Mouse (Mus musculus) hindbrain, embryonic 12.5 days (tissue): ENCODE data around the gene Slc7a14. TPM values are rescaled to one million over a fixed set of nuclear protein-coding genes. Genes with fewer than 3 reads are reported as not detected.
A peak's percentile ranks its signal among the peaks of the same experiment; 100 is the strongest.

Source experiments
- ATAC-seq: fragments of 200-750 bp; cut with Nextera tagmentation; 2 replicates; pipeline ENCODE4 v1.8.0; 2017; ENCODE audit warnings: moderate TSS enrichment; ENCODE audit not compliant: low FRiP score
- H3K27ac ChIP-seq: fragments of 300-500 bp; sonication (generic); 2 replicates; pipeline ENCODE4 v1.5.1; 2016; ENCODE audit warnings: mild to moderate bottlenecking
- H3K27me3 ChIP-seq: fragments of 300-500 bp; sonication (generic); 2 replicates; pipeline ENCODE4 v1.6.1; 2016; ENCODE audit warnings: mild to moderate bottlenecking
- H3K36me3 ChIP-seq: fragments of 300-500 bp; sonication (generic); 2 replicates; pipeline ENCODE4 v1.6.1; 2016; ENCODE audit warnings: mild to moderate bottlenecking
- H3K4me1 ChIP-seq: fragments of 300-500 bp; sonication (generic); 2 replicates; pipeline ENCODE4 v1.6.1; 2016
- H3K4me2 ChIP-seq: fragments of 300-500 bp; sonication (generic); replicated peaks from 2 replicates; pipeline ENCODE4 v1.6.1; 2016; ENCODE audit warnings: mild to moderate bottlenecking
- H3K4me3 ChIP-seq: fragments of 300-500 bp; sonication (generic); 2 replicates; pipeline ENCODE4 v1.5.1; 2016; ENCODE audit warnings: mild to moderate bottlenecking
- H3K9ac ChIP-seq: fragments of 300-500 bp; sonication (generic); 2 replicates; pipeline ENCODE4 v1.6.1; 2016; ENCODE audit warnings: mild to moderate bottlenecking, moderate library complexity
- H3K9me3 ChIP-seq: fragments of 300-500 bp; sonication (generic); replicated peaks from 2 replicates; pipeline ENCODE4 v1.6.1; 2016; ENCODE audit warnings: mild to moderate bottlenecking
- WGBS: fragments of 180-500 bp; shearing (Covaris S2); methylation state at CpG from one replicate; pipeline ENCODE4 v1.1.7; 2016; 5-methylcytosine and 5-hydroxymethylcytosine counted together
- polyA plus RNA-seq: library from polyadenylated mRNA; unstranded; fragments of >200 nt; fragmentation: Nextera tagmentation; extraction: Ambion mirVana; gene quantifications from 2 replicates; pipeline ENCODE4 v1.2.1, GENCODE M21; 2016

The Slc7a14 gene
- polyA plus RNA-seq, 1 experiment from 2014 or later: 2.0 TPM

GRCm38 (mm10) chr3:31223551-31223950 lies 86.6 kb downstream of the Slc7a14 start:
- Histone ChIP-seq H3K4me1 (peaks cover 6% of the 10 kb centered on the region; the same call in 1 of the 2 replicates), H3K9me3 (no peaks in the 10 kb centered on the region), H3K4me2 (no peak overlapping the region), H3K27me3 (no peaks in the 10 kb centered on the region), H3K9ac (no peak overlapping the region), H3K4me3 (no peak overlapping the region), H3K27ac (no peak overlapping the region), H3K36me3 (peaks cover 3% of the 10 kb centered on the region; the same call in 1 of the 2 replicates)
- no peak for ATAC-seq
- 96% methylated on average over 17 of the region's 17 CpGs for WGBS

- Histone ChIP-seq H3K27ac (no peak overlapping the region), H3K27me3 (no peaks in the 10 kb centered on the region), H3K4me3 (no peak overlapping the region), H3K9me3 (no peaks in the 10 kb centered on the region), H3K9ac (no peak overlapping the region), H3K4me1 (no peaks in the 10 kb centered on the region), H3K36me3 (peaks cover 3% of the 10 kb centered on the region; the same call in 1 of the 2 replicates), H3K4me2 (no peak overlapping the region)
- no peak for ATAC-seq
- 89% methylated on average over 4 of the region's 4 CpGs for WGBS
These were observed 90.1 kb downstream of the Slc7a14 start for GRCm38 (mm10) chr3:31220040-31220439.

- 91% methylated on average over 7 of the region's 7 CpGs for WGBS
- ATAC-seq: no peak
- Histone ChIP-seq H3K27ac (no peak overlapping the region), H3K4me3 (no peak overlapping the region), H3K9me3 (no peaks in the 10 kb centered on the region), H3K36me3 (peaks cover 3% of the 10 kb centered on the region; the same call in 1 of the 2 replicates), H3K4me2 (no peak overlapping the region), H3K4me1 (no peaks in the 10 kb centered on the region), H3K27me3 (no peaks in the 10 kb centered on the region), H3K9ac (no peak overlapping the region)
These were observed 90.7 kb downstream of the Slc7a14 start for GRCm38 (mm10) chr3:31219483-31219882.

- no peak overlapping the region for H3K9ac ChIP-seq
- ATAC-seq: no peak
- H3K9me3 ChIP-seq: no peaks in the 10 kb centered on the region
These were observed 92.7 kb downstream of the Slc7a14 start for GRCm38 (mm10) chr3:31217523-31217922.

GRCm38 (mm10) chr3:31213802-31214201 lies 96.4 kb downstream of the Slc7a14 start:
- peak overlapping the region; percentile 26; the same call in 1 of the 2 replicates for H3K27ac ChIP-seq
- peaks cover 20% of the 10 kb centered on the region for H3K4me1 ChIP-seq
- 13% methylated on average over 3 of the region's 3 CpGs for WGBS
- no peaks in the 10 kb centered on the region for H3K27me3 ChIP-seq
- no peak overlapping the region for H3K4me2 ChIP-seq
- H3K9me3 ChIP-seq: no peaks in the 10 kb centered on the region
- H3K36me3 ChIP-seq: no peaks in the 10 kb centered on the region
- no peak overlapping the region for H3K4me3 ChIP-seq
- H3K9ac ChIP-seq: no peak overlapping the region
- no peak for ATAC-seq

More at GRCm38 (mm10) chr3:31217523-31217922, 92.7 kb downstream of the Slc7a14 start:
- H3K36me3 ChIP-seq: no peaks in the 10 kb centered on the region
- WGBS: 69% methylated on average over 10 of the region's 10 CpGs
- H3K4me2 ChIP-seq: no peak overlapping the region
- peaks cover 8% of the 10 kb centered on the region for H3K4me1 ChIP-seq
- no peak overlapping the region for H3K27ac ChIP-seq
- no peak overlapping the region for H3K4me3 ChIP-seq
- no peaks in the 10 kb centered on the region for H3K27me3 ChIP-seq

- ATAC-seq: no peak
- Histone ChIP-seq H3K4me1 (peaks cover 25% of the 10 kb centered on the region), H3K36me3 (no peaks in the 10 kb centered on the region), H3K27me3 (no peaks in the 10 kb centered on the region), H3K27ac (0 out of 2 replicates have a peak overlapping the region, but pooled peaks have one; percentile 17), H3K9me3 (no peaks in the 10 kb centered on the region), H3K4me3 (no peak overlapping the region), H3K9ac (no peak overlapping the region), H3K4me2 (no peak overlapping the region)
- WGBS: 50% methylated on average over 9 of the region's 9 CpGs
These were observed 97.8 kb downstream of the Slc7a14 start for GRCm38 (mm10) chr3:31212205-31213038.

GRCm38 (mm10) chr3:31209001-31209400 lies 101.2 kb downstream of the Slc7a14 start:
- no peaks in the 10 kb centered on the region for H3K27me3 ChIP-seq
- peak overlapping the region; percentile 13; the same call in 1 of the 2 replicates for H3K4me3 ChIP-seq
- no peaks in the 10 kb centered on the region for H3K9me3 ChIP-seq
- peak overlapping the region; percentile 46 for H3K4me2 ChIP-seq
- no peaks in the 10 kb centered on the region for H3K36me3 ChIP-seq
- WGBS: 9% methylated on average over 19 of the region's 19 CpGs
- peak; percentile 69 for ATAC-seq
- no peak overlapping the region for H3K27ac ChIP-seq
- 0 out of 2 replicates have a peak overlapping the region, but pooled peaks have one; percentile 27 for H3K9ac ChIP-seq
- peaks cover 25% of the 10 kb centered on the region for H3K4me1 ChIP-seq

- Histone ChIP-seq H3K4me3 (no peak overlapping the region), H3K27me3 (no peaks in the 10 kb centered on the region), H3K9me3 (no peaks in the 10 kb centered on the region), H3K27ac (no peak overlapping the region), H3K4me1 (peaks cover 22% of the 10 kb centered on the region), H3K9ac (no peak overlapping the region), H3K4me2 (peak overlapping the region; percentile 46), H3K36me3 (no peaks in the 10 kb centered on the region)
- ATAC-seq: no peak
- WGBS: 15% methylated on average over 6 of the region's 6 CpGs
These were observed 101.7 kb downstream of the Slc7a14 start for GRCm38 (mm10) chr3:31208458-31208994.

- Histone ChIP-seq H3K9me3 (no peaks in the 10 kb centered on the region), H3K27ac (no peak overlapping the region), H3K36me3 (no peaks in the 10 kb centered on the region), H3K9ac (no peak overlapping the region), H3K4me2 (no peak overlapping the region), H3K4me1 (peaks cover 17% of the 10 kb centered on the region), H3K4me3 (no peak overlapping the region), H3K27me3 (no peaks in the 10 kb centered on the region)
- WGBS: 58% methylated on average over 4 of the region's 4 CpGs
- ATAC-seq: no peak
These were observed 102.1 kb downstream of the Slc7a14 start for GRCm38 (mm10) chr3:31208046-31208445.

GRCm38 (mm10) chr3:31205167-31205566 lies 105.0 kb downstream of the Slc7a14 start:
- no peak overlapping the region for H3K4me3 ChIP-seq
- H3K27ac ChIP-seq: no peak overlapping the region
- H3K36me3 ChIP-seq: no peaks in the 10 kb centered on the region
- no peak overlapping the region for H3K4me2 ChIP-seq
- H3K9me3 ChIP-seq: no peaks in the 10 kb centered on the region
- H3K9ac ChIP-seq: no peak overlapping the region
- WGBS: 86% methylated on average over 3 of the region's 3 CpGs
- no peak for ATAC-seq
- H3K4me1 ChIP-seq: peaks cover 11% of the 10 kb centered on the region
- H3K27me3 ChIP-seq: no peaks in the 10 kb centered on the region

GRCm38 (mm10) chr3:31203947-31204346 lies 106.2 kb downstream of the Slc7a14 start:
- no peak overlapping the region for H3K4me3 ChIP-seq
- 89% methylated on average over 11 of the region's 11 CpGs for WGBS
- no peaks in the 10 kb centered on the region for H3K27me3 ChIP-seq

GRCm38 (mm10) chr3:31199162-31199877 lies 110.9 kb downstream of the Slc7a14 start:
- 85% methylated on average over 17 of the region's 17 CpGs for WGBS

More at GRCm38 (mm10) chr3:31203947-31204346, 106.2 kb downstream of the Slc7a14 start:
- Histone ChIP-seq H3K36me3 (no peaks in the 10 kb centered on the region), H3K9ac (no peak overlapping the region), H3K27ac (no peak overlapping the region), H3K9me3 (no peaks in the 10 kb centered on the region), H3K4me1 (peaks cover 6% of the 10 kb centered on the region), H3K4me2 (no peak overlapping the region)
- ATAC-seq: no peak

More at GRCm38 (mm10) chr3:31199162-31199877, 110.9 kb downstream of the Slc7a14 start:
- no peak overlapping the region for H3K27ac ChIP-seq
- no peaks in the 10 kb centered on the region for H3K9me3 ChIP-seq
- no peak overlapping the region for H3K4me2 ChIP-seq
- no peaks in the 10 kb centered on the region for H3K4me1 ChIP-seq
- no peak for ATAC-seq
- H3K9ac ChIP-seq: no peak overlapping the region
- H3K4me3 ChIP-seq: no peak overlapping the region
- no peaks in the 10 kb centered on the region for H3K27me3 ChIP-seq
- H3K36me3 ChIP-seq: no peaks in the 10 kb centered on the region
